In genomic region chr10:38383161-38383560, GRCm38 (mm10) we compare ENCODE assay signal across 17 mouse cellular contexts.
DNase-seq lines count a peak whose midpoint lies in the region; ATAC-seq lines count a peak whose summit lies in the region.
"Had no signal": no experiment of that assay in that cellular context is flagged by ENCODE, and none has a peak within 500 bp of the region (broad histone marks: within the 10 kb centered on the region; RNA-seq: fewer than 3 reads in every experiment).

No protein-coding gene starts in this region.

- H3K27ac ChIP-seq in kidney, embryonic 16.5 days (ENCODE audit: low read length), result no peak overlapping the region
- H3K27ac ChIP-seq in intestine, embryonic 16.5 days (ENCODE audit: low read length), result no peak overlapping the region
- no peak overlapping the region for H3K27ac ChIP-seq in liver, embryonic 12.5 days
- H3K27ac ChIP-seq: forebrain, embryonic 12.5 days; hindbrain, embryonic 12.5 days; left cerebral cortex, adult 2 months had no signal

- H3K9ac ChIP-seq in kidney, embryonic 16.5 days (replicated peaks; ENCODE audit: low read length), result no peak overlapping the region
- no peak overlapping the region for H3K9ac ChIP-seq in intestine, embryonic 16.5 days (ENCODE audit: low read depth, low read length)
- no peak overlapping the region for H3K9ac ChIP-seq in liver, embryonic 12.5 days
- H3K9ac ChIP-seq: forebrain, embryonic 12.5 days; hindbrain, embryonic 12.5 days had no signal

- 40% methylated on average over 2 of the region's 2 CpGs for WGBS in kidney, embryonic 16.5 days
- 31% methylated on average over 2 of the region's 2 CpGs for WGBS in intestine, embryonic 16.5 days
- 24% methylated on average over 2 of the region's 2 CpGs for WGBS in liver, embryonic 12.5 days (ENCODE audit: insufficient replicate concordance)

- ATAC-seq in kidney, embryonic 16.5 days (ENCODE audit: low FRiP score, low TSS enrichment), result no peak
- ATAC-seq in intestine, embryonic 16.5 days, result peak; percentile 90
- peak; percentile 75 for ATAC-seq in liver, embryonic 12.5 days
- ATAC-seq: inflammation-experienced regulatory T-cells, adult 6 months had no signal

- no peaks in the 10 kb centered on the region for H3K4me1 ChIP-seq in kidney, embryonic 16.5 days (ENCODE audit: insufficient read depth, low read length)
- H3K4me1 ChIP-seq in intestine, embryonic 16.5 days (ENCODE audit: control insufficient read depth, insufficient read depth, low read length), result no peaks in the 10 kb centered on the region
- no peaks in the 10 kb centered on the region for H3K4me1 ChIP-seq in liver, embryonic 12.5 days
- H3K4me1 ChIP-seq: forebrain, embryonic 12.5 days; hindbrain, embryonic 12.5 days had no signal

- H3K4me2 ChIP-seq in kidney, embryonic 16.5 days (replicated peaks; ENCODE audit: low read depth, low read length), result no peak overlapping the region
- no peak overlapping the region for H3K4me2 ChIP-seq in intestine, embryonic 16.5 days (ENCODE audit: low read depth, low read length)
- H3K4me2 ChIP-seq in liver, embryonic 12.5 days, result no peak overlapping the region
- H3K4me2 ChIP-seq: forebrain, embryonic 12.5 days; hindbrain, embryonic 12.5 days; midbrain, embryonic 11.5 days had no signal

- no peak overlapping the region for H3K4me3 ChIP-seq in kidney, embryonic 16.5 days (ENCODE audit: low read length)
- H3K4me3 ChIP-seq in intestine, embryonic 16.5 days (ENCODE audit: low read length), result no peak overlapping the region
- no peak overlapping the region for H3K4me3 ChIP-seq in liver, embryonic 12.5 days
- H3K4me3 ChIP-seq: forebrain, embryonic 12.5 days; hindbrain, embryonic 12.5 days; left cerebral cortex, adult 2 months had no signal

- no peaks in the 10 kb centered on the region for H3K36me3 ChIP-seq in kidney, embryonic 16.5 days (ENCODE audit: insufficient read depth, low read length)
- no peaks in the 10 kb centered on the region for H3K36me3 ChIP-seq in intestine, embryonic 16.5 days (ENCODE audit: control insufficient read depth, insufficient read depth, low read length)
- no peaks in the 10 kb centered on the region for H3K36me3 ChIP-seq in liver, embryonic 12.5 days
- H3K36me3 ChIP-seq: forebrain, embryonic 12.5 days; hindbrain, embryonic 12.5 days had no signal

- DNase-seq in kidney, adult 11 months, result peak; percentile 26
- DNase-seq in R1 (ENCODE audit: low read depth, low spot score), result peak; percentile 82
- no peak for DNase-seq in thymus, postnatal 36 days
- no peak for DNase-seq in gastrocnemius, adult 18-20 months (ENCODE audit: low spot score)
- DNase-seq: adrenal gland, adult 2 months; cerebellum, adult 9-11 months; gastrocnemius, postnatal 14 days; lung, adult 18-20 months; lung, postnatal 36 days had no signal

- H3K9me3 ChIP-seq in kidney, embryonic 16.5 days (ENCODE audit: low read length), result 0 out of 2 replicates have a peak, but pooled peaks cover 3% of the 10 kb centered on the region
- no peaks in the 10 kb centered on the region for H3K9me3 ChIP-seq in intestine, embryonic 16.5 days (ENCODE audit: control insufficient read depth, low read length)
- H3K9me3 ChIP-seq in liver, embryonic 12.5 days (replicated peaks), result no peaks in the 10 kb centered on the region; the same call in 1 of the 2 replicates
- H3K9me3 ChIP-seq: hindbrain, embryonic 12.5 days had no signal

- H3K27me3 ChIP-seq in kidney, embryonic 16.5 days (ENCODE audit: insufficient read depth, low read length), result no peaks in the 10 kb centered on the region
- H3K27me3 ChIP-seq in intestine, embryonic 16.5 days (replicated peaks; ENCODE audit: control insufficient read depth, insufficient read depth, low read length), result no peaks in the 10 kb centered on the region
- no peaks in the 10 kb centered on the region for H3K27me3 ChIP-seq in liver, embryonic 12.5 days (replicated peaks)
- H3K27me3 ChIP-seq: forebrain, embryonic 12.5 days; hindbrain, embryonic 12.5 days had no signal

Comparison
In these comparisons a context has a peak if more than half of its experiments do, and no peak if none do; other contexts are left out.
1. DNase-seq: peak in kidney, adult 11 months (single experiment) and R1 (single experiment); none in thymus, postnatal 36 days (0 of 2) and gastrocnemius, adult 18-20 months (single experiment).